Mouse (Mus musculus) liver, embryonic 14.5 days (tissue): Measurements from ENCODE around the gene Usp25. TPM values are rescaled to one million over a fixed set of nuclear protein-coding genes. Genes with fewer than 3 reads are reported as not detected.

ENCODE experiments used
- ATAC-seq: fragments of 200-750 bp; cut with Nextera tagmentation; 2 replicates; pipeline ENCODE4 v1.8.0; 2017; ENCODE audit warnings: moderate number of reproducible peaks, mild to moderate bottlenecking, moderate library complexity; ENCODE audit not compliant: insufficient read depth
- DNase-seq, 3 experiments: peaks; one replicate each; pipeline ENCODE4 v3.0.0-alpha.2; 2012 to 2013; ENCODE audit warnings: low read depth in 3 of 3, low spot score in 3 of 3
- H3K27ac ChIP-seq: fragments of 300-500 bp; sonication (generic); 2 replicates; pipeline ENCODE4 v1.5.1; 2014; ENCODE audit warnings: moderate library complexity, mild to moderate bottlenecking, control low read depth, inconsistent platforms
- H3K27me3 ChIP-seq: fragments of 300-500 bp; sonication (generic); 2 replicates; pipeline ENCODE4 v1.6.1; 2014; ENCODE audit warnings: mild to moderate bottlenecking, low read length, moderate library complexity; ENCODE audit not compliant: control insufficient read depth, insufficient read depth
- H3K36me3 ChIP-seq: fragments of 300-500 bp; sonication (generic); replicated peaks from 2 replicates; pipeline ENCODE4 v1.6.1; 2014; ENCODE audit warnings: low read depth; ENCODE audit not compliant: control insufficient read depth, insufficient read depth
- H3K4me1 ChIP-seq, 2 experiments: fragments of 200-500 bp in 1 of 2; fragments of 300-500 bp in 1 of 2; sonication (generic) in 1 of 2; replicated peaks; 2 replicates each; pipeline ENCODE4 v1.6.1; 2012 to 2014; ENCODE audit warnings: antibody characterized with exemption in 1 of 2, inconsistent platforms in 1 of 2, low read length in 1 of 2; ENCODE audit not compliant: control insufficient read depth in 2 of 2, insufficient read depth in 2 of 2
- H3K4me2 ChIP-seq: fragments of 300-500 bp; sonication (generic); 2 replicates; pipeline ENCODE4 v1.6.1; 2014; ENCODE audit warnings: low read depth, mild to moderate bottlenecking, control low read depth, moderate library complexity
- H3K4me3 ChIP-seq, 2 experiments: fragments of 200-500 bp in 1 of 2; fragments of 300-500 bp in 1 of 2; sonication (generic) in 1 of 2; 2 replicates each; pipeline ENCODE4 v1.5.1; 2012 to 2014; ENCODE audit warnings: low read depth in 2 of 2, low read length in 2 of 2, mild to moderate bottlenecking in 2 of 2, control low read depth in 1 of 2, inconsistent platforms in 1 of 2, moderate library complexity in 1 of 2; ENCODE audit not compliant: insufficient read depth in 1 of 2
- H3K9ac ChIP-seq: fragments of 300-500 bp; sonication (generic); replicated peaks from 2 replicates; pipeline ENCODE4 v1.6.1; 2014; ENCODE audit warnings: mild to moderate bottlenecking, control low read depth, moderate library complexity
- H3K9me3 ChIP-seq: fragments of 300-500 bp; sonication (generic); 2 replicates; pipeline ENCODE4 v1.6.1; 2016; ENCODE audit warnings: low read length, mixed read lengths; ENCODE audit not compliant: control insufficient read depth
- CTCF ChIP-seq: IDR thresholded peaks from 2 replicates; pipeline ENCODE4 v1.5.1; 2016; ENCODE audit warnings: antibody characterized with exemption, low read depth, control low read depth
- EP300 ChIP-seq: IDR thresholded peaks from 2 replicates; pipeline ENCODE4 v1.6.1; 2016; ENCODE audit warnings: antibody characterized with exemption, low read depth
- WGBS: fragments of 180-500 bp; shearing (Covaris S2); extraction: QIAGEN DNeasy Blood & Tissue Kit; methylation state at CpG from one replicate; pipeline ENCODE4 v1.1.7; 2014; ENCODE audit not compliant: insufficient replicate concordance; 5-methylcytosine and 5-hydroxymethylcytosine counted together
- polyA plus RNA-seq, 2 experiments: library from polyadenylated mRNA; depleted of rRNA in 1 of 2; stranded (reverse) in 1 of 2; unstranded in 1 of 2; fragments of >200 nt; fragmentation: Nextera tagmentation in 1 of 2; extraction: Ambion mirVana in 1 of 2; gene quantifications; 2 replicates each; pipeline versions ENCODE4 v1.2.1 to v1.2.3; 2012 to 2014

Usp25 gene
- polyA plus RNA-seq, 2 experiments = 30.4 to 45.5 TPM

DNA sequence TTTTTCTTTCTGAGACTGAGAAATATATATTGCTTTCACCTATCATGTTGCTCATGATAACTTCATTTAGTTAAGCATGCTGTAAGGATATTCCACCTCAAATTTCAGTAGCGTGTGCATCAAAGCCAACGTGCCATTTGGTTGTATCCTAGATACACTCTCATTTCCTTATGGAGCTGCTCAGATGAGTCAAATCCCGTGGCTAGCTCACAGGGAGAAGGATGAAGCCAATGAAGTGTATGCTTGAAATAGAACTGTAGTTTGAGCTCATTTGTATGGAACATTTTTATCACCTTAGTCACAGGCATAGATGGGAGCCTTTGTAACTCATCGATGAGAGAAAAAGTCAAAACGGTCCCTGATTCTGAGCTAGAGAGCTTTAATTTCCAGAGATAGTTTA, 20.8 kb downstream of the Usp25 start:
- peaks cover 50% of the 10 kb centered on the region for H3K36me3 ChIP-seq
- 90% methylated on average over 5 of the region's 5 CpGs for WGBS

DNA sequence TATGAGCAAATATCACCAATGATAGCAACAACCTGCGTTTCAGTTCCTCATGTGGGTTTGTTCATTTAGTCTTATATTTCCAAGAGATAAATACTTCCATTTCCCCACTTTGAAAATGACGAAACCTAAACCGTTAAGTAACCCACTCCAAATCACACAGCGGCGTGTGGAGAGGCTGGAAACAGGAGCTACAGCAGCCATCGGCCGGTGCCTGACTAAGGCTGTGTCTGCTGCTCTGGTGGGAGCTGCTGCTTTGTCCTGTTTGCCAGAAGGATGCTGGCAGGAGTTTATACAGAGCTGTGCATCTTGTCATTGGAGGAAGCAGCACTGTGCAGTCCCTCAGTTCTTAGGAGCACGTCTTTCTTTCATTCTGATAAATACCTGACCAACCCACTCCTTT, 21.2 kb downstream of the Usp25 start:
- 87% methylated on average over 8 of the region's 8 CpGs for WGBS

More for the DNA sequence above, 20.8 kb downstream of the Usp25 start:
- Histone ChIP-seq H3K27me3 (no peaks in the 10 kb centered on the region), H3K4me1 (peaks cover 19% of the 10 kb centered on the region in 2 experiments), H3K9ac (no peak overlapping the region), H3K4me2 (no peak overlapping the region), H3K27ac (no peak overlapping the region), H3K9me3 (no peaks in the 10 kb centered on the region), H3K4me3 (no peak overlapping the region)
- TF ChIP-seq EP300 (no peak), CTCF (no peak)
- DNase-seq (no peak), ATAC-seq (no peak)

GRCm38 (mm10) chr16:77041573-77041972, 28.1 kb downstream of the Usp25 start:
- H3K36me3 ChIP-seq = peaks cover 33% of the 10 kb centered on the region
- H3K4me2 ChIP-seq = no peak overlapping the region
- H3K9ac ChIP-seq = no peak overlapping the region
- H3K4me3 ChIP-seq = no peak overlapping the region
- no peaks in the 10 kb centered on the region for H3K9me3 ChIP-seq
- ATAC-seq (peak; percentile 21; the same call in 1 of the 2 replicates), DNase-seq (no peak)
- TF ChIP-seq CTCF = no peak
- no peak for TF ChIP-seq EP300
- H3K27me3 ChIP-seq = no peaks in the 10 kb centered on the region
- no peak overlapping the region for H3K27ac ChIP-seq
- 81% methylated on average over 5 of the region's 5 CpGs for WGBS
- H3K4me1 ChIP-seq = peaks cover 0 to 2% of the 10 kb centered on the region in 2 experiments; a peak in 3 of 4 replicates

More for the DNA sequence above, 21.2 kb downstream of the Usp25 start:
- H3K9me3 ChIP-seq = no peaks in the 10 kb centered on the region
- no peaks in the 10 kb centered on the region for H3K27me3 ChIP-seq
- H3K4me2 ChIP-seq = no peak overlapping the region
- H3K36me3 ChIP-seq = peaks cover 53% of the 10 kb centered on the region
- H3K4me1 ChIP-seq = peaks cover 15% of the 10 kb centered on the region in 2 experiments
- H3K27ac ChIP-seq = no peak overlapping the region
- DNase-seq = no peak
- no peak for ATAC-seq
- no peak for TF ChIP-seq CTCF
- no peak for TF ChIP-seq EP300
- H3K4me3 ChIP-seq = no peak overlapping the region
- H3K9ac ChIP-seq = no peak overlapping the region

- TF ChIP-seq CTCF (no peak), EP300 (no peak)
- no peaks in the 10 kb centered on the region for H3K9me3 ChIP-seq
- H3K4me3 ChIP-seq = no peak overlapping the region
- H3K27me3 ChIP-seq = no peaks in the 10 kb centered on the region
- H3K4me2 ChIP-seq = no peak overlapping the region
- H3K36me3 ChIP-seq = peaks cover 21% of the 10 kb centered on the region
- peaks cover 0 to 2% of the 10 kb centered on the region in 2 experiments; a peak in 3 of 4 replicates for H3K4me1 ChIP-seq
- no peak overlapping the region for H3K9ac ChIP-seq
- 78% methylated on average over 5 of the region's 5 CpGs for WGBS
- H3K27ac ChIP-seq = no peak overlapping the region
- no peak for ATAC-seq
- no peak for DNase-seq
Measured at GRCm38 (mm10) chr16:77043499-77043898, 30.0 kb downstream of the Usp25 start.

DNA sequence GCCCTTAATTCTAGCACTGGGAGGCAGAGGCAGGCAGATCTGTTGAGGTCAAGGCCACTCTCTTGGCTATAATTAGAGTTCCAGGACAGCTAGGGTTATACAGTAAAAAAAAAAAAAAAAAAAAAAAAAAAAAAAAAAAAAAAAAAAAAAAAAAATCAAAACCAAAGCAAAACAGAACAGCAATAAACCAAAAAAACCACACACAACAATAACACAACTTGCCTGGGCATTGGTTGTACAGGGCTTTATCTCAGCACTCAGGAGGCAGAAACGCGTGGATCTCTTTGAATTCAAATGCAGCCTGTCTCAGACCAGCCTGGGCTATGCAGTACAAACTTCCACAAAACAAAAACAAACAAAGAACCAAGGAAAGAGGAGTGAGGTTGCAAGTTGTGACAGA, 40.7 kb downstream of the Usp25 start:
- no peak overlapping the region for H3K4me3 ChIP-seq
- peaks cover 52% of the 10 kb centered on the region for H3K36me3 ChIP-seq
- no peak overlapping the region for H3K9ac ChIP-seq

More for the DNA sequence above, 40.7 kb downstream of the Usp25 start:
- DNase-seq (no peak), ATAC-seq (no peak)
- peaks cover 2% of the 10 kb centered on the region in 2 experiments for H3K4me1 ChIP-seq
- H3K27me3 ChIP-seq = no peaks in the 10 kb centered on the region
- TF ChIP-seq CTCF (no peak), EP300 (no peak)
- H3K27ac ChIP-seq = no peak overlapping the region
- 92% methylated on average over 2 of the region's 2 CpGs for WGBS
- H3K9me3 ChIP-seq = no peaks in the 10 kb centered on the region
- no peak overlapping the region for H3K4me2 ChIP-seq
